Mouse (Mus musculus) skeletal muscle tissue, adult 2 months (tissue): ENCODE results near the gene Brdt.

Source experiments
- DNase-seq: peaks from one replicate; pipeline ENCODE4 v3.0.0-alpha.2; 2012; ENCODE audit warnings: low read depth, low spot score

Brdt gene

DNA sequence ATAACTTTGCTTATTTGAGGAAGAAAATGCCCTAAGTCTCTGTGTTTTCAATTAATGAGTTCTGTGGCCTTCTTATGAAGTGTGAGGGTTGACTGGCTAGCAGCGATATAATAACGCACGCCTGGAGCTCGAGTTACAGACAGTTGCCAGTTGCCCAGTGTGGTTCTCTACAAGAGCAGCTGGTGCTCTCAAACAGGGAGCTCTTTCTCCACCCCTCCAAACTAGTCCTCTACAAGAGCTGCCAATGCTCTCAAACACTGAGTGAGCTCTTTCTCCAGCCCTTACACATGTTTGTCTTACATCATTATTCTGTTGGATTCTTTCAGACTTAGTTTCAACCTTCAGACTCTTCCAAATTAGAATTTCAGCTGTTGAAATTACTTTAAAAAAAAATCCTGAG lies 80.4 kb downstream of the Brdt start:
- DNase-seq: peak; percentile 46

DNA sequence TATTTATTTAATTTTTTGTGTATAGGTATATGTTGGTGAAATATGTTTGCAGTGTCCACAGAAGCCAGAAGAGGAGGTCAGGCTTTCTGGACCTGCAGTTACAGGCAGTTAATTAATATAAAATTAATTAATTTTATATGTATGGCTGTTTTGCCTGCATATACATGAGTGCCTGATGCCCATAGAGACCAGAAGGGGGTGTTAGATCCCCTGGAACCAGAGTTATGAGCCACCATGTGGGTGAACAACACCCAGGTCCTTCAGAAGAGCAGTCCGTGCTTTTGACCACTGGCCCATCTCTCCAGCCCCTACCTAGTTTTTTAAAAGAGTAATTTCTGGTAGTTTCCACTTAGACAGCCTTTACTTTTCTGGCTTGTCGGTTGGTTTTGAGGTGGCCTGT lies 81.3 kb downstream of the Brdt start:
- no peak for DNase-seq

DNA sequence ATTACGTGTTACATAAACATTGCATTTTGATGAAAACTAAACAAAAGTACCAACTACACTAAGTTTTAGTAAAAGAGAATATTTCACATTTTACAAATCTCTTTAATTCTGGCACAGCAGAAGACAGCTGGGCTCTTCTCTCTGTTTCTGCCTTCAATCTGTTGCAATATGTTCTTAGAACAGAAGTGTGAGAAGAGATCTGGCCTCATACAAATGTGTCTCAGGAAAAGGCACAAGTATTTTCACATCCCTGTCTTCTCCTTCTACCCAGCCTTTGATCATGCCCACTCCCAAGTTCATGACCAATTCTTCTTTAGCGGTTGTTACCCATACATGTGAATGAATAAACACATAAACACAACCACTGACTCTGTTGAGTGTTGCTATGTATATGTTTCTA lies 84.1 kb downstream of the Brdt start:
- DNase-seq: no peak

DNA sequence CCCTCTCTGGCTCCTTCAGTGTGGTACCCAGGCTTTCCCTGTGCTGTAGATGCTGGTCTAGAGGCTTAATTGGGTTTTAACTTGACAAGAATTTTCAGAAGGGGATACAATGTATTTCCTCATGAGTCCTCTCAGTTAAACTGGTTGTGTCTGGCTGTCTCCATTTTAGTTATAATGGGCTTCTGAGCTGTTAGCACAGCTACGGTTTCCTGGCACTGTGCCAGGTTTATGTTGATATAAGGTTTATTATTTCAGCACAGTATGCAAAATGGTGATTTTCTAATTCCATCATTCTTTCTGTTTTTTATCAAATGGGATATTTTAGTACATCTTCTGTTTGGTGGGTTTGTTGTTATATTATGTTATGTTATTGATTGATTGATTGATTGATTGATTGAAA lies 90.7 kb downstream of the Brdt start:
- no peak for DNase-seq

DNA sequence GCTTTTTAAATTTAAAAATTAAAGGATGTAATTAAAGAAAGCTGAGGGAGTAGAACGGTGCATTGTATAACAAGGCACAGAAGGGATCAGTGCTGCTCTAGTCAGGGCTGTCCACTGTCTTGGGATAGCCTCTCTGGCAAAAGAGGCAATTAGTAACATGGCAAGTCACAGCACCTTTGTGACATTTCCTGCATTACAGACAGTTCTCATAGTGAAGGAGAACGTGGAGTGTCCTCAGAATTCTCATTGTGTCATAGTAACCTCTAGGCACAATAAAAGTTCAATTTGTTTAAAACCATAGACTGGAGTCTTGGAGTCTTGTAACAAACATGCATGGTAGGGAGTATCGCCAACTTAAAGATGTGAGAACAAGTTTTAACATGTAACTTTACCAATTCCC lies 100.3 kb downstream of the Brdt start, which contains the start of gene Lpcat2b:
TSS of gene Lpcat2b (plus strand) at position 301 of the 400 bp plus-strand sequence.
- no peak for DNase-seq

DNA sequence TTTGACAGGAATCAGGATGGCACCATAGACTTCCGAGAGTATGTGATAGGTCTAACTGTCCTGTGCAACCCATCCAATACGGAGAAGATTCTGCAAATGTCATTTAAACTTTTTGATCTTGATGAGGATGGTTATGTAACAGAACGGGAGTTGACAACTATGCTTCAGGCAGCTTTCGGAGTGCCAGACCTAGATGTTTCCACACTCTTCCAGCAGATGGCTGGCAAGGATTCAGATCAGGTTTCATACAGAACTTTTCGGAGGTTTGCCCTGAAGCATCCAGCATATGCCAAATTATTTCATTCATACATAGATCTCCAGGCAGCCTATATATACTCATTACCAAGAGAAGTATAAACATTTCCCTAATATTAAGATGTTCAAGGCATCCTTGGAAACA lies 103.0 kb downstream of the Brdt start:
- DNase-seq: no peak

DNA sequence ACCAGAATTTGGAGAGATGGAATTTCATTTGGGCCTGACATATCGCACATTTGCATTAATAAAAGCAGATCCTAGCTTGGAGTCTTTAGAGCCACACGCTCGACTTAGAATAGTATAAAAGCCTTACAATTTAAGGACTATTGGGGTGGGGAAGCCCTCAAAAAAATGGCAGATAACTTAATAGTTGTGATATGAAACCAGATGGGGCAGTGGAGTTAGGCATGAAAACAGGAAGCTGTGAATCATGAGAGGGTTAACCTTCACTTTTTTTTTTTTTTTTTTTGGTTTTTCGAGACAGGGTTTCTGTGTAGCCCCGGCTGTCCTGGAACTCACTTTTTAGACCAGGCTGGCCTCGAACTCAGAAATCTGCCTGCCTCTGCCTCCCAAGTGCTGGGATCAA lies 105.2 kb downstream of the Brdt start:
- DNase-seq: no peak
